Mouse (Mus musculus): ENCODE data around the gene Tmem163.

GRCm38 (mm10) chr1:127587071-127587470, 92.3 kb downstream of the Tmem163 start:
- TF ChIP-seq MAX (IDR thresholded peaks at IDR 0.05; ENCODE audit: low read length) (no peak), MAFK (IDR thresholded peaks at IDR 0.05; ENCODE audit: insufficient replicate concordance, low read length) (no peak), POLR2A (IDR thresholded peaks at IDR 0.05; ENCODE audit: low read depth, low read length) (no peak), RCOR1 (conservative IDR thresholded peaks at IDR 0.05; ENCODE audit: low read depth, low read length) (no peak), IRF4 (IDR thresholded peaks at IDR 0.05; ENCODE audit: low read depth, low read length) (no peak), CHD2 (IDR thresholded peaks at IDR 0.05; ENCODE audit: low read length) (no peak), GABPA (IDR thresholded peaks at IDR 0.05; ENCODE audit: insufficient replicate concordance, low read depth, low read length) (no peak), EP300 (IDR thresholded peaks at IDR 0.05; ENCODE audit: low read length) (no peak), CTCF (conservative IDR thresholded peaks at IDR 0.05 in 1 of 2, IDR thresholded peaks at IDR 0.05 in 1 of 2; ENCODE audit: low read depth in 2 of 2, low read length in 2 of 2) (no peak), USF2 (conservative IDR thresholded peaks at IDR 0.05; ENCODE audit: low read depth, low read length) (no peak), ZMIZ1 (IDR thresholded peaks at IDR 0.05; ENCODE audit: low read depth, low read length) (no peak)
